Mouse (Mus musculus): Measurements from ENCODE around the gene Krt78.

GRCm38 (mm10) chr15:101929666-101930065 is 24.4 kb downstream of the Krt78 start:
- no peak for TF ChIP-seq MXI1 (IDR thresholded peaks at IDR 0.05; ENCODE audit: low read depth, low read length)
- TF ChIP-seq USF1 (IDR thresholded peaks at IDR 0.05; ENCODE audit: low read depth, low read length) = no peak
- TF ChIP-seq NELFE (IDR thresholded peaks at IDR 0.05; ENCODE audit: low read depth, low read length) = no peak
- TF ChIP-seq MAX (IDR thresholded peaks at IDR 0.05; ENCODE audit: low read length) = no peak
- no peak for TF ChIP-seq CTCF (conservative IDR thresholded peaks at IDR 0.05 in 1 of 2, IDR thresholded peaks at IDR 0.05 in 1 of 2; ENCODE audit: low read depth in 2 of 2, low read length in 2 of 2)
- TF ChIP-seq BHLHE40 (IDR thresholded peaks at IDR 0.05; ENCODE audit: low read depth, low read length) = no peak
- no peak for TF ChIP-seq EP300 (IDR thresholded peaks at IDR 0.05; ENCODE audit: low read length)
- TF ChIP-seq POLR2A (IDR thresholded peaks at IDR 0.05; ENCODE audit: low read depth, low read length) = no peak
- no peak for TF ChIP-seq CHD2 (IDR thresholded peaks at IDR 0.05; ENCODE audit: low read length)
- no peak for TF ChIP-seq ZC3H11A (IDR thresholded peaks at IDR 0.05; ENCODE audit: low read depth, low read length)
- no peak for TF ChIP-seq JUND (conservative IDR thresholded peaks at IDR 0.05; ENCODE audit: low read depth, low read length)
